Mouse (Mus musculus): ENCODE results near the gene Rnf130. TPM values are rescaled to one million over a fixed set of nuclear protein-coding genes. Genes with fewer than 3 reads are reported as not detected.
"Not testable (repeated sequence)": the region's sequence is repeated elsewhere in the genome, so short reads cannot be mapped to it uniquely, and the experiment has no call there.

Gene Rnf130
- total RNA-seq, 2 experiments from 2014 or later = 64.9 to 69.6 TPM

DNA sequence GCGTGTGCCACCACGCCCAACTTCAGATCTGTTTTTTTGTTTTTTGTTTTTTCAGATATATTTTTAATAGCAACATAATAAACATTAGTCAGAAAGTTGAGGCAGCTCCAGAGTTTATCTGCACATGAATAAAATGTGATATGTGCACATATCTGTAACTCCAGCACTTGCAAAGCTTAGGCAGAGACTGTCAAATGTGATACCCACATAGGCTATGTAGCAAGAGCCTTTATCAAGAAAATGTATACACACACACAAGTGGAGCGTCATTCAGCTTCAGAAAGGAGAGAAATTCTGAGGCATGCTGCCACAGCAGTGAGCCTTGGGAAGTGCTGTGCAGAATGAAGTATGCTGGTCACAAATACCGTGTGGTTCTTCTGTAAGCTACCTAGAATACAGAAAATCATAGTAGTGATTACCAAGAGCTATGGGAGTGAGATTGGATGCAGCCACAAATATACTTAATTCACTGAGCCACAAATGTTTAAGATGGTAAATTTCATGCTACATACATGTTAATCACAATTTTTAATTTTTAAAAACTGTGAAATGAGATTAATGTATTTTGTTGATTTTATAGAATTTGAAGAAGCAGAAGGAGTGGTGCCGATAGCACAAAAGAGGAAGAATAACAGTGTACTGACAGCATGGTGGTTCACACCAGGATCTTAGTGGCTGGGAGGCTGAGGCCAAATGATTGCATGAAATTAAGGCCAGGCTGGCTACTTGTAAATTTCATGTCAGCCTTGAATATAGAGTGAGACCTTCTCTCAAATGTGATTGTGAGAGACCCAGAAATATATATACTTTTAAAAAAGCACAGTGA is 56.4 kb downstream of the Rnf130 start:
- no peak for DNase-seq

DNA sequence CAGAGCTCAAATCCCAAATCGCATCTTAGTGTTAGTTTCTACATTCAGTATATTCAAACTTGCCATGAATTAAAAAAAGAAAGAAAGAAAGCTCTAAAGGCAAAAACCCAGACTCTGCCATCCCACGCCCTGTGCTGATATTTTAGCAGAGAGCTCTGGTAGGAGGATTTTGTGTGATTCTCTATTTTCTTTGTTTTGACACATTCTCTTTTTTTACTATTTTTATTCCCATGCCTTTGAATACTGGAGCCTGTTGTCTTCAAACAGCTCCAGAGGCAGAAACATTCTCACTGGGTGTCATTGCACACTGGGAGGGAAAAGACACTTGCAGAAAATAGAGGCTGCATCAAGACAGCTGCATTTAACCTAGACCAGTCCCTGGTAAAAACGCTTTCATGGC is 61.1 kb downstream of the Rnf130 start:
- DNase-seq = no peak

DNA sequence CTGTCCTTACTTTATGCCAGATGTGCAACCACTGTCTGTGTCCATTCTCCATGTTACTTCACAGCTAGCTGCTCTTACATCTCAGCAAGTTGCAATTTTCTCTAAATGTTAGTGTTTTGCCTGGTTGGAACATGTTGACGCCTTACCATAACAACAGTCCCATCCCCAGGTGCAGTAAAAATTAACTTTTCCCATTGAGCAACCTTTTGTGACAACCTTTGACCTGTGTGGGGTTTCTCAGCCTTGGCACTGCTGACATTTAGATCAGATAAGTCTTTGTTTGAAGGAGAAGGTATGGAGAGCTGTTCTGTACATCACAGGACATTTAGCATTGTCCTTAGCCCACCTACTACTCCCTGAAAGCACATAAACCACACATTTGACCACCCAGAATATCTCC is 64.7 kb downstream of the Rnf130 start:
- DNase-seq = no peak

DNA sequence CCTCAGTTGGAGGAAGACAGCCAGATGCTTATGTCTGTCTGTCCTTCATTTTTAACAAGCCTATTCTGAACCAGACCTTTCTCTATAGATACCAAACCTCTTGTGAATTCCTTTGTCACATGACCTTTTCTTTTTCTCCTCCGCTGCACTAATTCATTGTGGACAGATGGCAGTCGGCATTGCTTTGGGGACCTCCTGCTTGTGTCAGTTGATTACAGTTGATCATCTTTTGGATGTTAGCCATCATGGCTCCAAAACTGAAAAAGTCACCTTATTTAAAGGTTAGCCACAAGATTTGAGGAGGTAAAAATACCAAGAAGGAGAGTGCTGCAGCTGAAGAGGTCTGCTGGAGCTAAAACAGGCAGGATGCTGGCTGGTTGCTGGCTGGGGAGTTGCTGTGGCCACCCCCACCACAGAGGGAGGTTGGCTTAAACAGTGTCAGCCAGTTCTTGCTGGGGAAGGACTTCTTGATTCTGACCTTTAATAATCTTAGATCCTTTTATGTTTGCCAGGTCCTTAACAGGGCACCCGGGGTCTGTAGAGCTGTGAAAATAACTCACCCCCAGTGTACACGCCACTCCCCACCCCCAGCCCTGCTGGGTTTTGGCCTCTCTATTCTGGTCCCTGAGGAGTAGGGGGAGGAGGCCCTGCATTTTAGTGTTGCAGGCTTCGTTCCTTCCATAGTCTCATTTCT is 66.0 kb downstream of the Rnf130 start:
- DNase-seq = no peak

DNA sequence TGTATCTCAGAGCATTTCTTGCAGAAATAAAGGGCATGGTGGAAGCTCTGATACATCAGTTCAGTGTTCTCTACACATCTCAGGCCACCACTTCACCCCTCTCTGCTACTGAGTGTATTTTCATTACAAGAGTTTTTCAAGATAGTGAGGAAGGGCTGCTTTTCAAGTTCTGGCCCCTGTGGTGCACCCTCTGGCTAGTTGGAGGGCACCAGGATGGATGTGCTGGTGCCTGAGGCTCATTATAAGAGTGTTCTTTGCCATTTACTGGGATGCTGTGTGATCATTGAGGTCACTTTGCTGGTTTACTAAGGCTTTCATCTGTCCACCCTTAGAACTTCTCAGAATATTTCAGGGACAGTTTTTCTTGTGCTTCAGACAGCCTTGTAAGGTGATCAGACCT is 66.5 kb downstream of the Rnf130 start:
- no peak for DNase-seq

DNA sequence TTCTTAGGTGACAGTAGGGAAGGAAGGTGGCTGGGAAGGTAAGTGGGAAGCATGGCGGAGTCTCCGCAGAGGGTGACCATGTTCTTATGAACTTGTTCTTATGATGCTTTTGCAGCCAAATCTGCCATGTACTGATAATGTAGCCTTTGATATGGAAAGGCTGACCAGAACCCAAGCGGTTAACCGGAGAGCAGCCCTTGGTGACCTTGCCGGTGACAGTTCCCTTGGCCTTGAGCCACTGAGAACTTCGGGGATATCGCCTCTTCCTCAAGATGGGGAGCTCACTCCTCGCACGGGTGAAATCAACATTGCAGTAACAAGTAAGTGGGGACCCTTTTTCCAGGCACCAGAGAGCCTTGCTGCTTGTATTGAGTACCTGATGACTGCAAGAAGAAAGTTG is 70.5 kb downstream of the Rnf130 start:
- no peak for DNase-seq

DNA sequence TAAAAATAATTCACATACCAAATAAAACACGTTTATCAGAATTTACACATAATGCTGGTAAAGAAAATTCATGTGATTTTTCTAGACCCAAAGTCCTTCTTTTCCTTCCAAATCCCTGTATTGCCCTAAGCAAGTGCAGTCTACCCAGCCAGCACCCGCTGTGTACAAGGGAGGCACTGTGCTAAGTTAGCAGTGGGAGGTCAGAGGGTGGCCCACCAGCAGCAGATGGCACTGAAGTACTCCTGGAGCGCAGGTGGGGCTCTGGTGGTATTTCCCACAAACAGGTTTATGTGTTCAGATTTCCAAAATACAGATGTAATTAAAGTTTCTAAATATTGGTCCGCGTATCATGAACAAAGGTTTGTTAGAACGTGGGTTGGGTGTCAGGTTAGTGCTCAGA is 71.9 kb downstream of the Rnf130 start:
- no peak for DNase-seq

DNA sequence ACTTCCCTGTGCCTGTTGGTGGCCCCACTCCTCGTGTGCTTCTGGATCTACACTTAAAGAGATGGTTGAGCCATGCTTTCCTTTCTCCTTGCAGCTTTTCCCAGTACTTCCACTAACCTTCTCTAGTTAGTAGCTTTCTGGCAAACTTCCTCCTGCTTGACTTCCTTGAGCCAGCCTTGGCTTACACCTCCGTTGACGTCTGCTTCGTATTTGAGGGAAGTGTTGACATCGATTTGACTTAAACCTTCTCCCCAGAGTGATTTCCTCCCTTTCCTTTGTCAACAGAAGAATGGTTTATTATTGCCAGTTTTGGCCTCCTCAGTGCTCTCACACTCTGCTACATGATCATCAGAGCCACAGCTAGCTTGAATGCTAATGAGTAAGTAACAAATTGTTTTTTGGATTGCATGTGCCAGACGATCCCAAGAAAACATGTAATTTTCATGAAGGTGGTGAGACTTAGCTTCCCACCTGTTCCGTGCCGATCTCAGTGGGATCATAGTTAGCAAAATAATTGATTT is 73.9 kb downstream of the Rnf130 start:
- DNase-seq = peak; percentile 23

DNA sequence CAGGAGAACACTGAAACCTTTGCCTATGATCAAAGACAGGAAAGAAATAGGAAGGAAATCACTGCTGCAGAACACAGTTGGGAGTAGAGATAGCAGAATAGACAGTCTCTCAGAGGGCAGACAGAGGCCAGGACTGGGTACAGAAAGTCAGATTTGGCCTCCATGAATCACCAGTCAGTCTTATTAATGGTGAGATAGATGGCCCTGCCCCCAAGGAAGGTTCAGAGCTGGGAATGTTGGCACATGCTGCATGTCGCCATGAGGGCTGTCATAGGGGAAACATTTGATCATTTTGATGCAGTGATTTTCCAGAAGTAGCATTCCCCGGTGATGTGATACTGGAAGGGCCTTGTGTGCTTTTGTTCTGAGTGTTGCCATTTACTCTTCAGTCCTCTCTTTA is 74.5 kb downstream of the Rnf130 start:
- peak; percentile 55 for DNase-seq

DNA sequence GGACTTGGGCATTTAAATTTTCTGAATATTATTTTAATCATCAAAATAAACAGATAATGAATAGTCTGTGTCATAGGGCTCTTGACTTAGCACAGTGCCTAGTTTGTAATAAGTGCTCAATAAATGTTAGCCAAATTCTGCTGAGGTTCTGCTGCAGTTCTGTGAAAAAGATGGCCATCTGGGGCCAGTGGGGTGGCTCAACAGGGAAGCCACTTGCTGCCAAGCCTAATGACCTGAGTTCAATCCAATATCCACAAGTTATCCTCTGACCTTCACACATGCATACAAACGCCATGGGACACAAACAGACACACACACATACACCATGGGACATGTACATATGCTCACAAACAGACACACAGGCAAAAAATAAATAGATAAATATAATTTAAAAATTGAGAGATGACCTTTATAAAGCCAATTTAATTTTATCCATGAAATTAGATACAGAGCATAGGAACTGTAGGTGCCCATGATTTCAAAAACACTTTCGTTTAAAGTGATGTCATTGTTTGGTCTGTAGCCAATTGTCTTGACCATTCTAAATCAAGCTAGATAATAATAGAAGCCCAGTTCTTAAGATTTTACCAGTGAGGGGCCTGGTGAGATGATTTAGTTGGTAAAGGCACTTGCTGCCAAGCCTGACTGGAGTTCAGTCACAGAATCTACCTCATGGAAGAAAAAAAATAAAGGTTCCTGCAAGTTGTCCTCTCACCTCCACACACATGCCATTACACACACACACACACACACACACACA is 75.6 kb downstream of the Rnf130 start:
- peak; percentile 24 for DNase-seq

DNA sequence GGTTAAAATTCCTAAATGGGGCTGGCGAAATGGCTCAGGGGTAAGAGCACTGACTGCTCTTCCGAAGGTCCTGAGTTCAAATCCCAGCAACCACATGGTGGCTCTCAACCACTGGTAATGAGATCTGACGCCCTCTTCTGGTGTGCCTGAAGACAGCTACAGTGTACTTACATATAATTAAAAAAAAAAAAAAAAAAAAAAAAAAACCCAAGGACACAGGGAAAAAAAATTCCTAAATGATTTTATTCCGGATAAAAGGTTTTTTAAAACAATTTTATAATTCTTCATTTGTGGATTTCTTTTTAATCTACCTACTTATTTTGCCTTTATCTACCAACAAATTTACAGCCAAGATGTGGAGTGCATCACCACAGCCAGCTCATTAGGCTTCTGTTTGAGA is 76.8 kb downstream of the Rnf130 start:
- not testable (repeated sequence) for DNase-seq

DNA sequence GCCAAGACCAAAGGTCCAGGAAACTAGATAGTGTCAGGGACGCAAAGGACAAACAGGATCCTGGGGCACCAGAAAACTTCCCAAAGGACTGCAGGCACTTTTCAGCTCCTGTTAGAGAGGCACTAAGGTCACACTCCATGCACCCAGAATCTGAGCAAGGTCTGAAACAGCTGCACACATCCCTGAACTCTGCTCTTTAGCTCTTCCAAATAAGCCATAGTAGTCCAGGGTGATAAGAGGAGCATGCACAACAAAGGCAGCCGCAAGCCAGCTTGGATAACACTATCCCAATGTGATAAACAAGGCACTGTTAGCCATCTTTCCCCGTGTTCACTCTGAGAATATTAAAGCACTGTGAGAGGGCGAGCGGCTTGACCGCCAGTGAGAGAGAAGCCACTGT is 78.9 kb downstream of the Rnf130 start:
- DNase-seq = no peak

DNA sequence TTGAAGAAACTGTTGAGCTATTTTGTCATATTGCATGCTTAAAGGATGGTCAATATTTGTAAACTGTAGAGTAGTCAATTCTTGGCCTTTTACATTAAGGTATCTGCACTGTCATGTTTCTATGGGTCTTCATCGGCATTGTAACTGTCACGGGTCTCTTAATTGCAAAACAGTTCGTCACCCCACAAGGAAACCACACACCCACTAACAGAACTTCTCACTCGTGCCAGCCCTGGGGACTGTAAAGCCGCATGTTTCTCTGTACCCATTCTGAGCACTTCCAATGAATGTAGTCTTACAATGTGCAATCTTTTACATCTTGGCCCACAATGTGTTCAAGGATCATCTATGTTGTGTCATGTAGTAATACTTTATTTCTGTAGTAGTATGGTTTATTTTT is 80.1 kb downstream of the Rnf130 start:
- no peak for DNase-seq

DNA sequence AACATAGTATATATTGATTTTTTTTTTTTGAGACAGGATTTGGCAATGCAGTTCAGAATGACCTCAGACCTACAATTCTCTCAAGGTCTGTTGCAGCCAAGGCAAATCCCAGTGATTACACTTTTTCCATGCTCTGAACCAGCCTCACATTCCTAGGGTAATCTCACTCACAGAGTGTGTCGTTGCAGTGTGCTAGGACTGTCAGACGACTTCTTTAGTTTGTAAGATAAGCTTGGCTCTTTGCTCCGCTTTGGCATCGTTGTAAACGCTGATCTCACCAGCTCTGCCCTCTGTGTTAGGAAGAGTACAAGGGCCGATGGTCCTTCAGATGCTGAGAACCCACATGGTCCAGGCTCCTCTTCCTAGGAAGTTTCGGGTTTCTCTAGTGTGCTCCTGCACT is 80.9 kb downstream of the Rnf130 start:
- no peak for DNase-seq

DNA sequence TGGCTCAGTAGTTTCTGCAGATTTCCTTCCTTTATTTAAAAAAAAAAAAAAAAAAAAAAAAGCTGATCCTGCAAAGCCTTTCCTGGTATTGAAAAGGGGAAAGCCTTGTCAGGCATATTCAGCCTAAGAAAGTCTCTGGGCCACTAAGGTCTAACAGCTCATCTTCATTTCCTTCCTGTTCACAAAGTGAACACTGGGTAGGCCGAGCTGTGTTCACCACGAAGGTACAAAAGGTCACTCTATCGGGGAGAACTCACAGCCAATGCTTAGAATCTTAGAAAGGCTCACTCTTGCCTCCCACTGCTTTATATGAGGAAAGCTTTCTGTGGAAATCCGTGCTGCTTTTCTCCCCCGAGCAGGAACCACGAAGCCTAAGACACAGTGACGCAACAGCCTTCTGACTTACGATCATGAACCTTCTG is 83.7 kb downstream of the Rnf130 start:
- DNase-seq = peak; percentile 19

DNA sequence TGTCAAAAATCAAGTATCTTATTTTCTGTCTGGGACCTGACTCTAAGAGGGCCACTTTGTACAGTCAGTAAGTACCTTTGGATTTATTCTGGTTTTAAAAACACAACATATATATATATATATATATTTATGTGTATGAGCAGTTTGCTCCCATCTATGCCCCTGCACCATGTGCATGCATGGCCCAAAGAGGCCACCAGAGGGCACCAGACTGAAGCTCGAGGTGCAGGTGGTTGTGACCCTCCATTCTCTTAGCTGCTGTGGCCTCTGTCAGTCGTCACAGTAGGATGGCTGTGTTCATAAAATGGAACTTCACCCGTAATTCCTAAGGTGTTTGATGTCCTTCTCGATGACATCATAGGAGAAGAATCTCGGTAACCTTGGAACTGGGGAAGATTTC is 89.2 kb downstream of the Rnf130 start:
- peak; percentile 90 for DNase-seq

DNA sequence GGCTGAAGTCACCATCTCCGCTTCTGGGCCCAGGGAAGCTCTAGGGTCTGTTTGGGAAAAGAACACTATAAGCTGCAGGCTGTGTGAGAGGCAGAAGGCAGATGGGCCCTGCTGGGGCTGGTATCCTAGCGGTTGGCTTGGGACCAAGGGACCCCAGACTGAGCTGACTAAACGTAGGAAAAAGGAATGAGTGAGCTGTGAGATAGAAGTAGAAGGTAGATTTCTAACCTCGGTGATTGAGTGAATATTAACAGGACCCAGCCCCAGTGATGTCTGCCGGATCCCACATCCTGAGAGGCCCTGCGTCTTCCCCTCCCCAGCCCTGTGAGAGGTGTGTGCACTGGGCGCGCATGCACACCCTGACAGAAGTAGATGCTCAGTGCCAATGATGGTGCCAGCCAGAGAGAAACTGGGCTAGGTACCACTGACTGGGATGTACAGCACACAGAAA is 97.5 kb downstream of the Rnf130 start:
- DNase-seq = no peak

DNA sequence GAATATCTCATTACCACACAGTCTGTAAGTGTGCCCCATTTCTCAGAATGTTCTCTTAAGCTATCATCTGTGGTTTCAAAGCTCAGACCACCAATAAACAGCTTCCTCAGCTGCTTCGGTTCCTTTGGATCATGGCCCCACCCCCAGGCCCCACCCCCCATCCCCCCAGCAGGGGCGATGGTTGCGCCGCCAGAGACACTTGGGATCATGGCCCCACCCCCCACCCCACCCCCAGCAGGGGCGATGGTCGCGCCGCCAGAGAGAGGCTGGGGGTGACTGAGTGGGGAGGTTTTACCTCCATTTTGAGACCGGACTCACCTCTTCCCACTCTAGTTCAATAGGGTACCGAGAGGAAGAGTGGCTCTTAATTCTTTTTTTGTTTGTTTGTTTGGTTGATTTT is 102.6 kb downstream of the Rnf130 start:
- DNase-seq = no peak

DNA sequence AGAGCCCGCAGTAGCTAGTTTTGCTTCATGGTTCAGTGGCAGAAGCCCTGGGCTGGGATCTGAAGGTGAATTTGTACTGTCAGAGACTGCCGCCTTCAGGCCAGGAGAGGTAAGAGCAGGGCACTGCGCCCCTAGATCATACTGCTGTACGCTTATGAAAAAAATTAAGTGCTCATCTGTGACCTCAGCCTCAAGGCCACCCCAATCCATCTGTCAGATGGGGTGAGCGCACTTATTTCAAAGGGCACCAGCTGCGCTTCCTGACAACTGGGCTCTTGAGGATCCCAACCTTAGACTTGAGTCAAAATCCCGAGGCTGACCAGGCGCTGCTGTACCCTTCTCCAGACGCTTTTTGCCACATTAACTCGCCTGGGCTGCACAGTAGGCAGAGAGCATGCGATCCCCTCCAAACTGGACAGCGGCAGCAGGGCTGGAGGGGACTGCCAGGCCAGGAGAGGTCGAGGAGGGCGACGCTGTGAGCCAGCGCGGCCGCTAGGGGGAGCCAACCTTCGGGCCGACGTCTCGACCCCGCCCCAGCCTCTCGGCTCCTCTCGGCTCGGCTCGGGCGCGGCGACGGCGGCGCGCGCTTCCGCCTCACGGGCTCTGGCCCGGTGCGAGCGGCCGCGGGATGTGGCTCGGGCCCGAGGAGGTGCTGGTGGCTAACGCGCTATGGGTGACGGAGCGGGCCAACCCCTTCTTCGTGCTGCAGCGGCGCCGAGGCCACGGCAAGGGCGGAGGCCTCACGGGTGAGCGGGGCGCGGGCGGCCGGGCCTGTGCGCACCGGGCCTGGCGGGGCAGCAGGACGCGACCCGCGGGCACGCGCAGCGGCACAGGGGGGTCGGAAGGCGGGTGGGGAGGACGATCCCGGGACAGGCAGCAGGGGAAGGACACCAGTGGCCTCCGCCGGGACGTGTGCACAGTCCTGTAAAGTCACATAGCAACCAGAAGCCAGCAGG is 105.9 kb downstream of the Rnf130 start, which contains the start of gene Tbc1d9b:
Gene Tbc1d9b (plus strand): TSS at position 586 of the 956 bp plus-strand sequence.
- DNase-seq = peak; percentile 96

DNA sequence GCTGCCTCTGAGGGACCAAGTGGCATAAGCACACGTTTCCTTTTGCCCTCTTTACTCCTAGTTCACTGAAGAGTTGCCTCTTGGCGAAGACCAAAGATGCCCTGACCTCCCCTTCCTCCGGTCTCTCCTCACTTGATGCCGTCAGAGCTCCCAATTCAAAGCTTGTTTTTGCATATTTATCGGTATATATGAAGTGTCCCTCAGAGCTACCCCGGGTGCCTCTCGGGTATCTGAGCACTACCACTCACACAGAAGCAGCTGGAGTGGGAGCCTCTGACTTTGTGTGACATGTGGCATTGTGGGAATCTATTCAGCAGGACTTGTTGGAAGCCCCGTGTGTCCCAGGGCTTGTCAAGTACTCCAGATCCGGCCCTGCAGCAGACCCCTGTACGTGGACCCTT is 106.7 kb downstream of the Rnf130 start:
- no peak for DNase-seq

DNA sequence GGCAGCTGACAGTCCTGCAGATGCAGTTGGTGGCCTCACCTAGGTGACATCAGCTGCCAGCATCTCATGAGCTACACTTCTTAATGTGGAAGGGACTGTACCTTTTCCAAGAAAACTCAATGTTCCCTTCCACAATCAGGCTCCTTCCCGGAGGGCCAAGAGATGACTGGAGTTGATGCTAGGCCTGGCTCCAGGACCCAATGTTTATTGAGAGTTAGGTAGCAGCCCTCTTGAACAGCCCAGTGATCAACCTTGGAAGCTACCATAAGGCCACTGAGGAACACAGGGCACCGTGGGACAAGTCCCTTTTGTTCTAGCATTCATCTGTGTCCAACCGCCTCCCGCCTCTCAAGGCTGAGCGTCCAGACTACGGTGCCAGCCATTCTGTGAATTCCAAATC is 107.1 kb downstream of the Rnf130 start:
- DNase-seq = no peak

Measured in adrenal gland, postnatal 10 days (tissue).